Mouse (Mus musculus): Measurements from ENCODE around the gene Jmjd8. TPM values are rescaled to one million over a fixed set of nuclear protein-coding genes. Genes with fewer than 3 reads are reported as not detected.

The Jmjd8 gene
- polyA plus RNA-seq, 2 experiments: 13.7 to 17.3 TPM

GRCm38 (mm10) chr17:25796211-25796771, 32.4 kb upstream of the Jmjd8 start:
- Histone ChIP-seq H3K4me3 (ENCODE audit: insufficient read depth in 1 of 2, low read depth in 2 of 2, low read length in 2 of 2) (peak overlapping the region; percentile 57 to 62), H3K4me1 (replicated peaks; ENCODE audit: control insufficient read depth in 2 of 2, insufficient read depth in 2 of 2, low read length in 1 of 2) (peaks cover 11 to 22% of the 10 kb centered on the region in 2 experiments), H3K4me2 (ENCODE audit: low read depth) (peak overlapping the region; percentile 92), H3K27me3 (ENCODE audit: control insufficient read depth, insufficient read depth, low read length) (no peaks in the 10 kb centered on the region), H3K9ac (replicated peaks) (peak overlapping the region; percentile 74), H3K27ac (no peak overlapping the region), H3K9me3 (ENCODE audit: control insufficient read depth, low read length) (no peaks in the 10 kb centered on the region), H3K36me3 (replicated peaks; ENCODE audit: control insufficient read depth, insufficient read depth, low read depth) (no peaks in the 10 kb centered on the region)
- DNase-seq (ENCODE audit: low read depth in 3 of 3, low spot score in 3 of 3): no peak
- under 1% methylated on average over 37 of the region's 37 CpGs for WGBS (ENCODE audit: insufficient replicate concordance)
- TF ChIP-seq CTCF (IDR thresholded peaks at IDR 0.05; ENCODE audit: low read depth) (peak; percentile 11; the same call in 1 of the 2 replicates), EP300 (IDR thresholded peaks at IDR 0.05; ENCODE audit: low read depth) (no peak)
- ATAC-seq (ENCODE audit: insufficient read depth): peak; percentile 8; the same call in 1 of the 2 replicates

GRCm38 (mm10) chr17:25796951-25797369, 31.7 kb upstream of the Jmjd8 start, which contains the start of gene Metrn:
TSS of gene Metrn (minus strand) at chr17:25797136.
- peak within 1 kb of the TSS; percentile 92 for H3K4me2 ChIP-seq (ENCODE audit: low read depth)
- TF ChIP-seq EP300 (IDR thresholded peaks at IDR 0.05; ENCODE audit: low read depth): no peak
- TF ChIP-seq CTCF (IDR thresholded peaks at IDR 0.05; ENCODE audit: low read depth): no peak
- H3K9me3 ChIP-seq (ENCODE audit: control insufficient read depth, low read length): no peaks in the 10 kb centered on the region
- peak within 1 kb of the TSS; percentile 57 to 62 for H3K4me3 ChIP-seq (ENCODE audit: insufficient read depth in 1 of 2, low read depth in 2 of 2, low read length in 2 of 2)
- H3K36me3 ChIP-seq (replicated peaks; ENCODE audit: control insufficient read depth, insufficient read depth, low read depth): no peaks in the 10 kb centered on the region
- H3K4me1 ChIP-seq (replicated peaks; ENCODE audit: control insufficient read depth in 2 of 2, insufficient read depth in 2 of 2, low read length in 1 of 2): peaks cover 11 to 20% of the 10 kb centered on the region in 2 experiments
- H3K27me3 ChIP-seq (ENCODE audit: control insufficient read depth, insufficient read depth, low read length): no peaks in the 10 kb centered on the region
- no peak within 1 kb of the TSS for H3K27ac ChIP-seq
- under 1% methylated on average over 35 of the region's 35 CpGs for WGBS (ENCODE audit: insufficient replicate concordance)
- peak within 1 kb of the TSS; percentile 74 for H3K9ac ChIP-seq (replicated peaks)
- DNase-seq (ENCODE audit: low read depth in 3 of 3, low spot score in 3 of 3): peak; percentile 70 to 75 (median 73)
- peak; percentile 79 for ATAC-seq (ENCODE audit: insufficient read depth)

GRCm38 (mm10) chr17:25801029-25801428, 27.6 kb upstream of the Jmjd8 start:
- Histone ChIP-seq H3K9ac (replicated peaks) (no peak overlapping the region), H3K36me3 (replicated peaks; ENCODE audit: control insufficient read depth, insufficient read depth, low read depth) (no peaks in the 10 kb centered on the region), H3K4me3 (ENCODE audit: insufficient read depth in 1 of 2, low read depth in 2 of 2, low read length in 2 of 2) (no peak overlapping the region), H3K4me2 (ENCODE audit: low read depth) (no peak overlapping the region), H3K27me3 (ENCODE audit: control insufficient read depth, insufficient read depth, low read length) (no peaks in the 10 kb centered on the region; the same call in 1 of the 2 replicates), H3K9me3 (ENCODE audit: control insufficient read depth, low read length) (no peaks in the 10 kb centered on the region), H3K27ac (no peak overlapping the region), H3K4me1 (replicated peaks; ENCODE audit: control insufficient read depth in 2 of 2, insufficient read depth in 2 of 2, low read length in 1 of 2) (peaks cover 4 to 8% of the 10 kb centered on the region in 2 experiments)
- TF ChIP-seq EP300 (IDR thresholded peaks at IDR 0.05; ENCODE audit: low read depth) (no peak), CTCF (IDR thresholded peaks at IDR 0.05; ENCODE audit: low read depth) (peak; percentile 86)
- DNase-seq (ENCODE audit: low read depth in 3 of 3, low spot score in 3 of 3) (peak in 1 of 3 experiments; percentile 58), ATAC-seq (ENCODE audit: insufficient read depth) (no peak)
- WGBS (ENCODE audit: insufficient replicate concordance): 5% methylated on average over 6 of the region's 6 CpGs

GRCm38 (mm10) chr17:25802825-25803517, 25.7 kb upstream of the Jmjd8 start:
- H3K9me3 ChIP-seq (ENCODE audit: control insufficient read depth, low read length): no peaks in the 10 kb centered on the region
- TF ChIP-seq CTCF (IDR thresholded peaks at IDR 0.05; ENCODE audit: low read depth) (no peak), EP300 (IDR thresholded peaks at IDR 0.05; ENCODE audit: low read depth) (no peak)
- no peak for DNase-seq (ENCODE audit: low read depth in 3 of 3, low spot score in 3 of 3)
- H3K4me1 ChIP-seq (replicated peaks; ENCODE audit: control insufficient read depth in 2 of 2, insufficient read depth in 2 of 2, low read length in 1 of 2): no peaks in the 10 kb centered on the region
- no peaks in the 10 kb centered on the region for H3K36me3 ChIP-seq (replicated peaks; ENCODE audit: control insufficient read depth, insufficient read depth, low read depth)
- H3K9ac ChIP-seq (replicated peaks): no peak overlapping the region
- 10% methylated on average over 10 of the region's 10 CpGs for WGBS (ENCODE audit: insufficient replicate concordance)
- H3K4me2 ChIP-seq (ENCODE audit: low read depth): no peak overlapping the region
- peaks cover 2% of the 10 kb centered on the region for H3K27me3 ChIP-seq (ENCODE audit: control insufficient read depth, insufficient read depth, low read length)
- ATAC-seq (ENCODE audit: insufficient read depth): no peak
- no peak overlapping the region for H3K27ac ChIP-seq
- H3K4me3 ChIP-seq (ENCODE audit: insufficient read depth in 1 of 2, low read depth in 2 of 2, low read length in 2 of 2): no peak overlapping the region

GRCm38 (mm10) chr17:25806507-25806906, 22.2 kb upstream of the Jmjd8 start:
- Histone ChIP-seq H3K4me1 (replicated peaks; ENCODE audit: control insufficient read depth in 2 of 2, insufficient read depth in 2 of 2, low read length in 1 of 2) (no peaks in the 10 kb centered on the region), H3K27me3 (ENCODE audit: control insufficient read depth, insufficient read depth, low read length) (peaks cover 32% of the 10 kb centered on the region), H3K9ac (replicated peaks) (no peak overlapping the region), H3K27ac (no peak overlapping the region), H3K4me2 (ENCODE audit: low read depth) (no peak overlapping the region), H3K4me3 (ENCODE audit: insufficient read depth in 1 of 2, low read depth in 2 of 2, low read length in 2 of 2) (no peak overlapping the region), H3K36me3 (replicated peaks; ENCODE audit: control insufficient read depth, insufficient read depth, low read depth) (no peaks in the 10 kb centered on the region), H3K9me3 (ENCODE audit: control insufficient read depth, low read length) (no peaks in the 10 kb centered on the region)
- TF ChIP-seq CTCF (IDR thresholded peaks at IDR 0.05; ENCODE audit: low read depth) (no peak), EP300 (IDR thresholded peaks at IDR 0.05; ENCODE audit: low read depth) (no peak)
- ATAC-seq (ENCODE audit: insufficient read depth): no peak
- WGBS (ENCODE audit: insufficient replicate concordance): 72% methylated on average over 4 of the region's 4 CpGs
- DNase-seq (ENCODE audit: low read depth in 3 of 3, low spot score in 3 of 3): no peak

All from liver, embryonic 14.5 days (tissue).